Mouse (Mus musculus) G1E (cell line): ENCODE measurements around the gene Tmem132d. TPM values are rescaled to one million over a fixed set of nuclear protein-coding genes. Genes with fewer than 3 reads are reported as not detected.
"Not testable (repeated sequence)": the region's sequence is repeated elsewhere in the genome, so short reads cannot be mapped to it uniquely, and the experiment has no call there.

Experiments
- ATAC-seq: 2 replicates; pipeline ENCODE4 v1.8.0; 2016; ENCODE audit warnings: mild to moderate bottlenecking; ENCODE audit not compliant: insufficient number of reproducible peaks, poor library complexity, low FRiP score, severe bottlenecking; ENCODE audit errors: extremely low read depth
- DNase-seq: peaks from one replicate; pipeline ENCODE4 v3.0.0; 2012; ENCODE audit warnings: low spot score
- H3K27me3 ChIP-seq: 2 replicates; pipeline ENCODE4 v1.6.1; 2012; ENCODE audit warnings: mild to moderate bottlenecking, low read length, inconsistent platforms; ENCODE audit not compliant: insufficient read depth
- H3K36me3 ChIP-seq: replicated peaks from 2 replicates; pipeline ENCODE3; 2012; ENCODE audit warnings: mild to moderate bottlenecking, inconsistent platforms
- H3K4me1 ChIP-seq: 2 replicates; pipeline ENCODE4 v1.6.1; 2012; ENCODE audit warnings: low read depth, low read length, inconsistent platforms, mixed read lengths; ENCODE audit not compliant: insufficient read depth
- H3K4me3 ChIP-seq: 2 replicates; pipeline ENCODE4 v1.5.1; 2012; ENCODE audit warnings: low read depth, mild to moderate bottlenecking, inconsistent platforms, low read length, moderate library complexity, mixed read lengths
- H3K9me3 ChIP-seq: replicated peaks from 2 replicates; pipeline ENCODE4 v1.6.1; 2012; ENCODE audit warnings: inconsistent platforms
- CTCF ChIP-seq: IDR thresholded peaks from 2 replicates; pipeline ENCODE4 v1.5.1; 2012; ENCODE audit warnings: low read depth, low read length, inconsistent platforms, mixed read lengths
- GATA1 ChIP-seq: IDR thresholded peaks from 2 replicates; pipeline ENCODE4 v1.6.1; 2012; ENCODE audit warnings: borderline replicate concordance, low read length, inconsistent platforms, mixed read lengths
- GATA2 ChIP-seq: IDR thresholded peaks from 2 replicates; pipeline ENCODE4 v1.6.1; 2012; ENCODE audit warnings: low read depth, low read length, inconsistent platforms, borderline replicate concordance
- POLR2AphosphoS5 ChIP-seq: IDR thresholded peaks from 2 replicates; pipeline ENCODE4 v1.6.1; 2012; ENCODE audit warnings: low read depth, low read length, inconsistent platforms; ENCODE audit not compliant: insufficient replicate concordance
- TAL1 ChIP-seq: conservative IDR thresholded peaks from 2 replicates; pipeline ENCODE4 v1.6.1; 2012; ENCODE audit warnings: low read depth, low read length, inconsistent platforms, mixed read lengths
- polyA plus RNA-seq: library from polyadenylated mRNA; stranded (reverse); fragments of >175 nt; gene quantifications from 2 replicates; pipeline ENCODE4 v1.2.3, GENCODE M21; 2012
- total RNA-seq, 2 experiments: library from RNA; stranded (forward) in 1 of 2; stranded (reverse) in 1 of 2; fragments of 200-1000 nt in 1 of 2; fragments of >200 nt in 1 of 2; fragmentation: Nextera tagmentation in 1 of 2; gene quantifications; 2 replicates each; pipeline ENCODE4 v1.2.3; 2014 to 2017

Gene Tmem132d
- total and polyA plus RNA-seq, 3 experiments, result 0.11 TPM; not detected in 2

DNA sequence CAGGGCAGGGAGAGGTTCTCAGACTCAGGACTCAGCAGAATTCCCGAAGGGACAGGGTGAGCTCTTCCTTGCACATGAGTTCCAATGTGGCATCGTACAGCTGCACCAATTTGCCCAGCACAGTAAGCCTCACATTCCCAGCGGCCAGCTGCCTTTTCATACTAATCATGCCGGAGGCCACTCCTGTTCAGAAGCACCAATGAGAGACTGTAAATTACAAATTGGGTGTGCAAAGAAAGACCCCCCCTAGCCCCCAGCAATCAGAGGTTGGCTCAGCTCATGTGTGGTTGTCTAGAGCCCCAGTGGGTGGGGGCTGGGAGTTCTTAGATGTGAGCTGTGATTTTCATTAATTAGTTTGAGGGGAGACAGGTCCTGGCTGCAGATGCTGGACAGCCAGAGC lies 677.3 kb downstream of the Tmem132d start:
- Histone ChIP-seq H3K27me3 (no peaks in the 10 kb centered on the region), H3K4me1 (no peaks in the 10 kb centered on the region), H3K9me3 (peaks cover 86% of the 10 kb centered on the region), H3K4me3 (no peak overlapping the region), H3K36me3 (no peaks in the 10 kb centered on the region)
- DNase-seq (no peak), ATAC-seq (no peak)
- TF ChIP-seq POLR2AphosphoS5 (no peak), CTCF (no peak), GATA1 (no peak), GATA2 (no peak), TAL1 (no peak)

GRCm38 (mm10) chr5:127751262-127751975 lies 681.5 kb downstream of the Tmem132d start:
- H3K4me3 ChIP-seq, result no peak overlapping the region
- no peaks in the 10 kb centered on the region for H3K27me3 ChIP-seq
- no peaks in the 10 kb centered on the region for H3K4me1 ChIP-seq
- H3K9me3 ChIP-seq, result peaks cover 64% of the 10 kb centered on the region
- TF ChIP-seq GATA2 (no peak), POLR2AphosphoS5 (no peak), CTCF (no peak), TAL1 (no peak)
- H3K36me3 ChIP-seq, result no peaks in the 10 kb centered on the region
- ATAC-seq, result no peak
- DNase-seq, result no peak

DNA sequence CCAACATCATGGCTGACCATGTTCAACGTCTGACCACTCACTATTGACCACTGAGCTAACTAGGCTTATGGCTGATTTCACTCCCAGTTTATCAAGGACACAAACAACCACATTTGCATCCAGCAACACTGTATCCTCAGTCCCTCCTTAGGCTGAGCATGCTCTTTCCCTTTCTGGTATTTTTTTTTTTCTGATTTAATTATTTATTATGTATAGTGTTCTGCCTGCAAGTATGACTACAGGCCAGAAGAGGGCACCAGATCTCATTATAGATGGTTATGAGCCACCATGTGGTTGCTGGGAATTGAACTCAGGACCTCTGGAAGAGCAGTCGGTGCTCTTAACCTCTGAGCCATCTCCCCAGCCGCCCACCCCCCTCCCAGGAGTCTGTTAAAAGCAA lies 683.3 kb downstream of the Tmem132d start:
- DNase-seq, ATAC-seq, H3K27me3 ChIP-seq, H3K4me3 ChIP-seq, H3K36me3 ChIP-seq, H3K4me1 ChIP-seq: not testable (repeated sequence)
- peaks cover 47% of the 10 kb centered on the region for H3K9me3 ChIP-seq

GRCm38 (mm10) chr5:127741331-127741730 lies 691.5 kb downstream of the Tmem132d start:
- peaks cover 13% of the 10 kb centered on the region for H3K9me3 ChIP-seq
- no peaks in the 10 kb centered on the region for H3K36me3 ChIP-seq
- TF ChIP-seq CTCF, result no peak
- TF ChIP-seq POLR2AphosphoS5, result no peak
- TF ChIP-seq GATA1, result no peak
- TF ChIP-seq GATA2, result no peak
- TF ChIP-seq TAL1, result no peak
- no peaks in the 10 kb centered on the region for H3K4me1 ChIP-seq
- no peak for ATAC-seq
- no peak overlapping the region for H3K4me3 ChIP-seq
- no peaks in the 10 kb centered on the region for H3K27me3 ChIP-seq
- no peak for DNase-seq

Other genes starting within 250 kb of the Tmem132d start
- gene Fzd10, start 167.8 kb upstream of the Tmem132d start, total RNA-seq (2014; fragmentation: Nextera tagmentation), result not detected in 2 replicates
- 0.11 TPM in 1 of 2 replicates, not detected in the other for gene Fzd10, start 167.8 kb upstream of the Tmem132d start, total RNA-seq (2017)
- not detected in 2 replicates for gene Fzd10, start 167.8 kb upstream of the Tmem132d start, polyA plus RNA-seq